Mouse (Mus musculus): ENCODE results near the gene Dusp15.

DNA sequence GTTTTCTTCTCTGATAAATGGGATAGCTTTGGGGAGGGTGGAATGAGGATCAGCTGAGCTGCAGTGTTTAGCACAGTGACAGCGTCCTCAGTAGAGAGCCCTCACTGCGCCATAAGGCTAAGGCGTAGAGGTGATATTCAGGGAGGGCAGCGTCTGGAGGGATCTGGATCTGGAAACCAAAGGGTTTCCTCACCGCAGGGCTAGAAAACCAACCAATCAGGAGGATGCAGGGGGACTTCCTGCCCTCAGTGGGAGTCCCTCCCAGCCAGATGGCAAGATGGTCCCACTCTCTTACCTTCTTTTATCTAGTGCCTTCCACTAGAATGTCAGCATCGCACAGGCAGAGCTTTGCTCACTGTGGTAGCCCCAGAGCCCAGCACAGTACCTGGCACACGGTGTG, 9.7 kb downstream of the Dusp15 start:
- TF ChIP-seq CTCF (IDR thresholded peaks at IDR 0.05; ENCODE audit: borderline replicate concordance, extremely low read depth, insufficient read depth, insufficient read length) (no peak), POLR2A (IDR thresholded peaks at IDR 0.05; ENCODE audit: borderline replicate concordance, extremely low read depth, insufficient read depth, insufficient read length, poor library complexity, severe bottlenecking) (no peak)

All from brain, embryonic 14.5 days (tissue).